Mouse (Mus musculus): ENCODE measurements around the gene Pdxk.

Gene Pdxk

GRCm38 (mm10) chr10:78460463-78460862 is 4.3 kb downstream of the Pdxk start:
- no peak for DNase-seq (ENCODE audit: low spot score in 2 of 2)

- DNase-seq (ENCODE audit: low spot score in 2 of 2) = no peak
These were observed 6.2 kb downstream of the Pdxk start for GRCm38 (mm10) chr10:78458348-78459111.

- peak in 1 of 2 experiments; percentile 34 for DNase-seq (ENCODE audit: low spot score in 2 of 2)
These were observed 7.1 kb downstream of the Pdxk start for GRCm38 (mm10) chr10:78457495-78458347.

- DNase-seq (ENCODE audit: low spot score in 2 of 2) = no peak
These were observed 8.1 kb downstream of the Pdxk start for GRCm38 (mm10) chr10:78456696-78457095.

- DNase-seq (ENCODE audit: low spot score in 2 of 2) = no peak
These were observed 12.1 kb downstream of the Pdxk start for GRCm38 (mm10) chr10:78452641-78453040.

- no peak for DNase-seq (ENCODE audit: low spot score in 2 of 2)
These were observed 14.0 kb downstream of the Pdxk start for GRCm38 (mm10) chr10:78450761-78451160.

GRCm38 (mm10) chr10:78447396-78447795 is 17.4 kb downstream of the Pdxk start:
- no peak for DNase-seq (ENCODE audit: low spot score in 2 of 2)

GRCm38 (mm10) chr10:78446195-78446594 is 18.6 kb downstream of the Pdxk start:
- no peak for DNase-seq (ENCODE audit: low spot score in 2 of 2)

GRCm38 (mm10) chr10:78442292-78442691 is 22.5 kb downstream of the Pdxk start:
- DNase-seq (ENCODE audit: low spot score in 2 of 2) = no peak

- DNase-seq (ENCODE audit: low spot score in 2 of 2) = no peak
These were observed 23.2 kb downstream of the Pdxk start for GRCm38 (mm10) chr10:78441606-78442005.

GRCm38 (mm10) chr10:78440812-78441211 is 24.0 kb downstream of the Pdxk start:
- DNase-seq (ENCODE audit: low spot score in 2 of 2) = no peak

GRCm38 (mm10) chr10:78439990-78440389 is 24.8 kb downstream of the Pdxk start:
- no peak for DNase-seq (ENCODE audit: low spot score in 2 of 2)

GRCm38 (mm10) chr10:78439550-78439949 is 25.2 kb downstream of the Pdxk start:
- DNase-seq (ENCODE audit: low spot score in 2 of 2) = no peak

- DNase-seq (ENCODE audit: low spot score in 2 of 2) = peak; percentile 82 to 83
These were observed 26.7 kb downstream of the Pdxk start for GRCm38 (mm10) chr10:78438094-78438493.

- no peak for DNase-seq (ENCODE audit: low spot score in 2 of 2)
These were observed 31.9 kb downstream of the Pdxk start for GRCm38 (mm10) chr10:78432853-78433252.

GRCm38 (mm10) chr10:78429776-78430175 is 35.0 kb downstream of the Pdxk start:
- DNase-seq (ENCODE audit: low spot score in 2 of 2) = no peak

- no peak for DNase-seq (ENCODE audit: low spot score in 2 of 2)
These were observed 35.6 kb downstream of the Pdxk start for GRCm38 (mm10) chr10:78429180-78429579.

- no peak for DNase-seq (ENCODE audit: low spot score in 2 of 2)
These were observed 36.7 kb downstream of the Pdxk start for GRCm38 (mm10) chr10:78428070-78428469.

GRCm38 (mm10) chr10:78426117-78426735 is 38.5 kb downstream of the Pdxk start:
- DNase-seq (ENCODE audit: low spot score in 2 of 2) = no peak

GRCm38 (mm10) chr10:78425181-78426041 is 39.4 kb downstream of the Pdxk start, which contains the start of gene Cstb:
TSS of gene Cstb (plus strand) at chr10:78425669.
- peak; percentile 73 to 79 for DNase-seq (ENCODE audit: low spot score in 2 of 2)

- no peak for DNase-seq (ENCODE audit: low spot score in 2 of 2)
These were observed 42.2 kb downstream of the Pdxk start for GRCm38 (mm10) chr10:78422614-78423013.
